Mouse (Mus musculus) frontal cortex, postnatal 14 days (tissue): ENCODE data around the gene Sept9.

Experiments used
- DNase-seq, 2 experiments: peaks; one replicate each; pipeline ENCODE4 v3.0.0; 2022; ENCODE audit warnings: low spot score in 2 of 2

Gene Sept9

DNA sequence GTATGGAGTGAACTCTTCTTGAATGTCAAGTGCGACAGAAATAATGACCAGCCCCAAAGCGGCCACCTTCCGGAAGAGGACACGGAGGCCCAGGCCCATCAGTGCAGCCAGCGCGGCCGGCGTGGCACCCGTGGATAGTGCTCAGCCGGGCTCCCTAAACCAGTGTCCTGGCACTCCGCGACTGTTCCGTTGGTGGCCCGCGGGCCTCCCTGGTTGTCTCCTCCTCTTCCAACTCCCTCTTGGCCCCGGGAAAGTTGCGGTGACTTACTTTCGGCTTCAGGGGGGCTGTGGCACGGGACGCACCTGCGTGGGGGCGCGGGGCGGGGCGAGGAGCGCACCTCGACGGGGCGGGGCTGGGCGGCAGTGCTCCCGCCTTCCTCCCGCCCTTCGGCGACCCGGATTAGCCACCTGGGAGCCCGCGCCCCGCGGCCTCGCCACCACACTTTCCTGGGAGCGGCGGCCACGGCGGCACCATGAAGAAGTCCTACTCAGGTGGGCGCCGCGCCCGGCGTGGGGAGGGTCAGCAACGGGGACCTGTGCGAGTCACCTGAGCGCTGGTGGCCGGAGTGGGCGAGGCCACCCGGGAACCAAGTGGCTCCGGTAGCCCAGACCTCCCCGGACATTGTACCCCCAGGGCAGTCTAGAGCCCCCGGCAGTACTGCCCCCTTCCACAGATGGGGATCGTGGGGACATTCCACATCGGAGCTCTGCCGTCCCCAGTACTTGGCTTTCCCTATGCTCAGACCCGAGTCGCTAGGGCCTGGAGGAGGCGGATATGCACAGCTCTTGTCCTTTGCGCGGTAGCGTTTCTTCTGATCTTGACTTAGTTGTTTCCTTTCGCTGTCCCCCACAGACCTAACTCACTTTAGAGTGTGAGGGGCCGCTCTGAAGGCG, at the start of gene Sept9:
TSS of gene Sept9 (plus strand) at position 380 of the 894 bp plus-strand sequence.
- DNase-seq = no peak

DNA sequence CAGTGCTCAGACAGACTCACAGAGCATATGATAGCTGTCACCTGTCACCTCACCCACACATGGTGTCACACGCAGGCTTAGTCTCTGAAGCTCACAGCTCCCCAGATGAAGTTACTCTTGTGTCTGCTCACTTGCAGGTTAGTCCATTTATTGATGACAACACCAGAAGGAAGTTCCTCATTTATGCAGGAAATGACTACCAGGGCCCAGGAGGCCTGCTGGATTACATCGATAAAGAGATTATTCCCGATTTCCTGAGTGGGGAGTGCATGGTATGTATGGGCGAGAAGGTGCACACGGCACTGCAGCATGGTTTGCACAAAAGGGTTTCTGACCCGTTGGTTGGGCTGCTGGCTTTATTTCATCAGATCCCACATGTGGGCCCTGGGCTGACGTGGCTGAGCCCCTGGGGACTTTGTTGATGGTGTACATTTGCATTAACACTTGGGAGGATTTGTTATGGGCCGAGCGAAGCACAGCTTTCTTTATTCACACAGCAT, 48.9 kb upstream of the Sept9 start:
- no peak for DNase-seq

DNA sequence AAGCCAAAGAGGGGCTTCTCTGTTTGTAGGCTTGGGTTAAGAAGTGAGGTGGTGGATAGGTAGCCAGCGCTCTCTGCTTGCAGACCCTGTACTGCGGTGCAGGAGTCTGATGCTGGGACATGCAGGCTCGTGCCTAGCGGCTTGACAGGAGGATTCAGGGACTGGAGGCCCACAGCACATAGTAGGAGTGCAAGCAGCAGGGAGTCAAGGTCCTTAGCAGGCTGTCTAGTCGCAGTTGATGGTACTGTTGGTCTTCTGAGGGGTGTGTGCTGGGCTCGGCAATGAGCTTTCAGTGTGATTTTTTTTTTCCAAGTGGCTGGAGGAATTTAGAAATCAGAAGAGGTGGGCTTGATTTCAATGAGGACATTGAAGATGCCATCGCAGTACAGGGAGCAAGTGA, 48.0 kb upstream of the Sept9 start:
- DNase-seq = no peak

DNA sequence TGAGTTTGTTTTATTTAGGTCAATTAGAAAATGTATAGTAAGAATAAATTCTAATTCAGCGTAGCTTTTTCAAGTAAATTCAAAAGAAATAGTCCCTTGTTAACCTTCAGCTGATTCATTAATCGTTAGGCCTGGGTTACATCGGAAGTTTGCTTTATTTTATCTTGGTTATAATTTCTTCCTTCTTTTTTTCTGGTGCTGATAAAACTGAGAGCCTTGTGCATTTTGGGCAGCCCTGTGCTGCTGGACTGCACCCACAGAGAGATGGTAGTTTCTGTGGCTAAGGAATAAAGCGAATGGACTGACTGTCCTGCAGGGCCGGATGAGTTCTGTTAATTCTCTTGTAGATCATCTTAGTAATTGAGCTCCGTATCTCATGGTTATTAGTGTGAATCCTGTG, 46.9 kb upstream of the Sept9 start:
- no peak for DNase-seq

DNA sequence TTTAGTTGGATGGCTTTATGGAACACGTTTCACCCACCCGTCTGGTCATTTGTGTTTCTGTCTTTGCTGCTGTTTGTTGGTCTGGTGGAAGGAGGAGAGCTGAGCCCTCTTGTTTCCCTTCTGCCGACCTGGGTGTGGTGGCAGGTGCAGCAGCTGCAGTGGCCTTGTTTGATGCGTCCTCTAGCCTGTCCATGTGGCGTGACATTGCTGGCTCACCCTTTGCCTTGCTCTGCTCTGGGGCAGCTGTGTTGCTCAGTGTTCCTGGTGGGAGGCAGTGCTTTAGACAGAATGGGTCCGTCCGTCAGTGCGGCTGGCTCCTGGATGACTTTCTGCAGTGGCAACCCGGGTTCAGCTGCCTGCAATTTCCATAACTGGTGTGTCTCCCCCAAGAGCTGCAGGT, 45.9 kb upstream of the Sept9 start:
- no peak for DNase-seq

DNA sequence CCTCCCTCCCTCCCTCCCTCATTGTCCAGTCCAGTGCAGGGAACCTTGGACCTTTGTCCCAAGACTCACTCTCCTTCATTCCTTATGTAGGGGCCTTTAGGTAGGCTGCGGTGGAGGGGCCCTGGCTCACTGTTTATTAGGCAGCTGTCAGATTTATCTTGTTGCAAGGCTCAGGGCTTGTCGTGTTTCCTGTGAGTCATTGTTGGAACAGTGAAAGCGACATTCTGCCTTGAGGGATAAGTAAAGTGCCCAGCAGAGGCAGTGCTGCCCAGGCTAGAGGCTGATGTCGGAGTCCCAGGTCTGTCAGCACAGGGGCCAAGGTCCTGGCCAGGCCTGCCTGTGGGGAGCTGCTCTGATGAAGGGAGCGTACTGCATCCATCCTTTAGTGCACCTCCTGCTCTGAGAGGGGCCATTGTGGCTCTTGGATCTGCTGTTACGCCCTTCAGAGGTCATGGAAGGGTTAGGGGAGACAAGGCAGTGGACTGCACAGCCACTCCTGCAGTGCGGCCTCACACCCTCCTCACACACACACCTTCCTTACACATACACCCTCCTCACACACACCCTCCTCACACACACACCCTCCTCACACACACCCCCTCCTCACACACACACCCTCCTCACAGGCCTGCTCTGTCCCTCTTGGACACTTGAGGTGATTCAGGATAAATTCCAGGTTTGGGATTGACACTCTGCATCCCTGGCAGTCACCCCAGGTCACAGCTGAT, 45.2 kb upstream of the Sept9 start:
- DNase-seq = no peak

DNA sequence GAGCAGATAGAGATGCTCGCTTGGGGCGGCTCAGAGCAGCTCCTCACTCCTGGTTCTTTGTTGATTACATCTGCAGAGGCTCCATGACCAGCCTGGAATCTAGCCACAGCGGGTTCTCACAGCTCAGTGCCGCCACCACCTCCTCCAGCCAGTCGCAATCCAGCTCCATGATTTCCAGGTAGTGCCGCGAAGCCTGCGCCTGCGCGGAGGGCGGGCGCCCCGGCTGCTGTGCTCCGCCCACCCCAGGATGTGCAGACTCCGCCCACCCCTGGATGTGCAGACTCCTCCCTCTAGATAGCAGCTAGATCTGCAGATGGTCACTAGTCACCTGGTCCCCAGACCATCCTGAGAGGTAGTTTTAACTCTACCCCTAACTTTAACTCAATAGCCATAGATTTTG, 42.7 kb upstream of the Sept9 start:
- no peak for DNase-seq

DNA sequence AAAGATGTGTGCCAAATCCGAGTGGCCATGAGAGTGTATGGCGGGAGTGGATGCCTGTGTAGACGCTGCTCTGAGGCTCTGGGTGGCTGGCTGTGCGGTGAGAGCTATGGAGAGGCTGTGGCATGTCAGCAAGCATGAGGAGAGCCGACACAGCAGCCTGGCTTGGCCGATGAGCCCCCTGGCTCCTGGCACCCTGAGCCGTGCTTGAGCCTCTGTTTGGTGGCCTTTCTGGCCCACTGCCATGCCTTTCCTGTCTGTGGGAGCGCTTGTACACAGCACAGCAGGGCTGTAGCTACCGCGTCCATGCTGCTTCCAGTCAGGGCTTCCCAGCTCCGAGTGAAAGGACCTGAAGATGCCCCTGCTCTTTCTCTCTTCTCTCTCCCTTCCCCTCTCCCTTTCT, 41.1 kb upstream of the Sept9 start:
- no peak for DNase-seq

DNA sequence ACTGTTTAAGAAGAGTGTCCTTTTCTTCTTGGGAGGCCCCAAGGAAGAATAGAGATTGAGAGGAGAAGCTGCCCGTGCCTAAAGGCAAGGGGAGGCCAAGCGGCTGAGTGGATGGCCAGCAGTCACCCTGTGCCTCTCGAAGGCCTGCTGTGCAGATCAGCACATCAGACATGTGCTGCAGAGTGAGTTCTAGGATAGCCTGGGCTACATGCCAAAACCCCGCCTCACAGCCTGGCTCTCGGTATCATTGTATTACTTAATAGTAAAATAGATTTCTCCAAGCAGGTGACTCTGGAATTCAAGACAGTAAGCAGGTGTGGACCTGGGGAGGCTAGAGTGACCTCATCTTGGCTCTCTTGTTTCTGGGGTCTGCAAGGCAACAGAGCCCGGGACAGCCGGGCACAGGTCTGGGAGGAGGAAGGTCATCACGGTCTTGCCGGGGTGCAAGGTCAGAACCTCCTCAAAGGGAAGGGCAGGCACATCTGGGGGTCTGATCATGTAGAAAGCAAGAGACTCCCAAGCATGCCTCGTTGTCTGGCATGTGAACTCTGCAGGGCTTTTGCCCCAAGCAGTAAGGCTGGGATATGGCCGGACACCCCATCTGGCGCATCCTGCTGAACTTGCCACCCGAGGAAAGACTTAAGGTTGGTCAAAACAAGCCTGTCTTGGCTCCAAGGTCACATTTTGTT, 40.1 kb upstream of the Sept9 start:
- no peak for DNase-seq

DNA sequence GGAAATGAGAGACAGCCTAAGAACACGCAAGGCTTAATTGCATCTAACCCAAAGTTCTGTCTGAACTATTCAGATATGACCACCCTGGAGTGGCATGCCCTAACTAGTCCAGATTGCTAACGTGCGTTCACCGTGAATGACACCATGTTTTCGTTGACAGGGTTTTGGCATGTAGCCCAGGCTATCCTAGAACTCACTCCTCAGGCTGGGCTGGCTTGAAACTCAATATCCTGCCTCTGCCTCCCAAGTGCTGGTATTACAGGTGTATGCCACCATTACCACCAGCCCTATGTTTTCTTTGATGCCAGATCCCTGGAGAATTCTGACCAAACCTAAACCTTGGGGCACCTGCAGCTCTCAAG, 39.5 kb upstream of the Sept9 start:
- no peak for DNase-seq

DNA sequence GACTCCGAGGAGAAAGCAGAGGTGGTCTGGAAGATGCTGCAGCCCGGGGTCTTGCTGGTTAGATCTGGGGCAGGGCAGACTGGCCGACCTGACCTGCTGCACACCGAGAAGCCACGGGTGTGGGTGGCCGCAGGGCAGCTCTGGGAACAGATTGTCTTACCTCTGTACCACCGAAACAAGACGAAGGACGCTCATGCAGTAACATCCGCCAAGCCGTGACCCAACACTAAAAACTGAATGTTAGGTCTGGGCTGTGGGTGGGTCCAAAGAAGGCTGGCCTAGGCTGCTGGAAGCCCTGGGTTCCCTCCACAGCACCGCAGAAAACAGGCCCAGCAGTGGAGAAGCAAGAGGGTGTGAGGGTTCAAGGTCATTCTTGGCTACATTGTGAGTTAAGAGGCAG, 38.7 kb upstream of the Sept9 start:
- DNase-seq = no peak

DNA sequence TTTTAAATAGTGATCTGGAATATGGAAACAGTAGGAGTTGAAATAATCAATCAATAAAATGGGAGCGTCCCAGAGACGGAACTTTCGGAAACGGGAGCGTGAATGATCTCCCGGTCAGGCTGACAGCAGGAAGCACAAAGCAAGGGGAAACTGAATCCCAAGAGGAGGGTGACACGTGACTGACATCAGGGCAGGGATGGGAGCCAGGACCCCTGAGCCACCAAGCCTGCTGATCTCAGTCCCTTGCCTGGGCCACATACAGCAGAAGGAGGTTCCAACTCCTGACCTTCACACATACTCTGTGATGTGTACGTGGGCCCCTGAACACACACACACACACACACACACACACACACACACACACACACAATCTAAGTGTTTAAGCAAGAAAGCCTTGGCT, 37.9 kb upstream of the Sept9 start:
- no peak for DNase-seq

DNA sequence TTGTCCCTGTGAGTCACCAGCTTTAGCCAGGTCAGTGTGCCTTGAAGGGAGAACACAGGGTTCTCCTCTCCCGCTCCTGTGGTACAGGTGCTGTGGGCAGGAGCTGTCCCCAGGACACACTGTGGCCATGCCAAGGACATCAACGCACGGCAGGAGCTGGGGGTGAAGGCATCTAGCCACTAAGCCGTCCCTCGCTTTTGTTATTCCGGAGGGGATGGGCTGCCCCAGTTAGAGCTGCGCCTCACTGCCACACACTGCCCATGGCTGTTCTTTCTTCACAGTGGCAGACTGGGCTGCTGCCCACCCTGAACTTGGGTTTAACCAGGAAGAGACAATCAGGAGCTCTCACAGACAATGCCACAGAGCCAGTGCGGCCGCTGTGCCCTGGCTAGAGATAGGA, 36.4 kb upstream of the Sept9 start:
- no peak for DNase-seq

DNA sequence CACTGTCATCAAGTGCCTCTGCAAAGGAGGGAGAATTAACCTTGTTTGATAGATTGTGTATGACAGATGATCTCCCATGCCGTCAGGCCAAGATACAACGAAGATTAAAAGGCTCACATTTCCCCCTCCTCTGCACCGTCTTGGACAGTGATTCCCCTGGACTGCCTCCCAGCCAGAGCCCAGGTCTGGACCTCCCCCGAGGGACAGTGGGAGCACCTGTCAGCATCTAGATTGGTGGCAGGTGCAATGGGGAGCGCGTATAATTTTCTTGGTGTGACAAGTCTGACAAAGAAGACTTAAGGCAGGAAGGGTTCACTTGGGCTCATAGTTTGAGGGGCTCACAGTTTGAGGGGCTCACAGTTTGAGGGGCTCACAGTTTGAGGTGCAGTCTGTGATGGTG, 35.7 kb upstream of the Sept9 start:
- no peak for DNase-seq

DNA sequence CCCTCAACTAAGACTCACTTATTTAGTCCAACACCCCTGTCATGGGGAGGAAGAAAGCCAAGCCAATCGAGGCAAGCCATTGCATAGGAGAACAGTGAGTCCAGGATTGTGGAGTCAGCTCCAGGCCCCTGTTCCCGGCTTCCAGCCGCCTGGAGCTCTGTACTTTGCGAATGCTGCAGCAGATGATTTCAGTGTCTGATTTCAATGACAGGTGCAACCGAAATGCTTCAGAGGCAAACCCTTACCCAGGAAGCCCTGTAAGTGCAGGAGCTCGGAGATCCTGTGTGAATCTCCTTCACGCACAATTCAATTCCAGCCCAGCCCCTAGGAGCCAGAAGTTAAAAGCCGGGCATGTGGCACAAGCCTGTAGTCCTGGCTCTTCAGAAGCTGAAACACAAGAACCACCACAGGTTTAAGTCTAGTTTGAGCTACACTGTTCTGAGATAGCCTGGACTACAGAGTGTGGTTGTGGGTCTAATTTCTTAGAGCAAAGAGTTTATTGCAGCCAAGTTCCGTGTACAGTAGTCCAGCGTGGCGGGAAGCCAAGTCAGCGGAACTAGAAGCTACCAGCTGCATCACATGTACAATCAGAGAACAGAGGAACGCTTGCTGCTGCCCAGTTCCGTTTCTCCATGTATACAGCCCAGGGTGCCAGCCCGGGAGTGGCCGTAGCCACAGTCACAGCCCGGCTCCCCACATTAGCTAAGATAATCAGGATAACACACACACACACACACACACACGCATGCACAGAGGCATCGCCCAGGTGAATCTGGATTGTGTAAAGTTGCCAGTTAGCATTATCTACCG, 31.0 kb upstream of the Sept9 start:
- DNase-seq = no peak

DNA sequence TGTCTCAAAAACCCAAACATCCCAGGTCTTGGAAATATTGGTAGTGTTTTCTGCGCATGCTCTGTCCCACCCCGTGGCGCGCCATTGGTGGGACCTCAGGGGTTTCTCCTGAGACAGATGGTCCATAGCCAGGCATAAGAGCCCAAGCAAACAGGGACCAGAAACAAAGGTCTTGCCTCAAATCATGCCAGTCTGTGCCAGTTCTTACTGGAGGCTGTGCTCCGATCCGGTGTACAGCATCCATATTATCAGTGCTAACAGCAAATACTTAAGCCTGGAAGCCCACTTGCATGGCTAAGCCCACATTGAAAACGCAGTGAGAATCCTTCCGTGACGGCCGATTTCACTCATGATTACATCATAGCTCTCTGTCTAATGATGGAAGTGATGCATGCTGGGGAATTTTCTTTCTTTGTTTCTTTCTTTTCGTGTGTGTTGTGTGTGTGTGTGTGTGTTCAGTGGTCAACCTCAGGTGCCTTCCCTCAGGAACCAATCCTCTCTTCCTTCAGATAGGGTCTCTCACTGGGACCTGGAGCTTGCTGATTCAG, 30.3 kb upstream of the Sept9 start:
- no peak for DNase-seq

DNA sequence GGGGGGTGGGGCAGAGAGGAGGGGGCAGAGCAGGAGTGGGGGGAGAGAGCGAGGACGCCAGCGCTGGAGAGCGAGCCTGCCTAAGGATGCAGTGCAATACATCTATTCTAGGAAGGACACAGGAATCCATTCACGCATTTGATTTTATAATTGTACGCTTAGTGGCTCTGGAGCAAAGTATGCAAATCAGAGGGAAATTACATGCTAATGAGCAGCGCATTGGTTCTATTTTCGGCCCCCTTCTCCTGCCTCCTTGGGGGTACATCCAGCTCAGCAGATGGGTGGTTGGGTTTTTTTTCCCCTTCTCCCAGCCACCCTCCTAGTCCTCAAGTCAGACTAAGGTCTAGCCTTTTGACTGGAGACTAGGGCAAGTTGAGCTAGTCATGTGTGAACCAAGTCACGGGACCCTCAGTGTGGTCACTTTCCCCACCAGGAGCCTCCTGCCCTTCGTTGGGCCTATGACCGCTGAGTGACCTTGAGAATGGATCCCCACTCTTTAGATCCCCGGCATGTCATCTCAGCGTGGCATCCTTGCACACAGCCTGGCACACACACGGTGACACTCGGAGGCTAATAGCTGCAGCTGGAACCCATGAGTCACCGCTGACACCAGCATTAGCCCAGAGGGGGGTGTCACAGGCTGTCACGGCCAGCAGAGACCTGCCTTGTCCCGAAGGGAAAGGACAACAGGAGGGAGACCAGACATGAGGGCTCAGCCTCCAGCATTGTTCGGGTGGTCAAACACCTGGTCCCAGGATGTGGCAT, 29.5 kb upstream of the Sept9 start:
- DNase-seq = no peak

DNA sequence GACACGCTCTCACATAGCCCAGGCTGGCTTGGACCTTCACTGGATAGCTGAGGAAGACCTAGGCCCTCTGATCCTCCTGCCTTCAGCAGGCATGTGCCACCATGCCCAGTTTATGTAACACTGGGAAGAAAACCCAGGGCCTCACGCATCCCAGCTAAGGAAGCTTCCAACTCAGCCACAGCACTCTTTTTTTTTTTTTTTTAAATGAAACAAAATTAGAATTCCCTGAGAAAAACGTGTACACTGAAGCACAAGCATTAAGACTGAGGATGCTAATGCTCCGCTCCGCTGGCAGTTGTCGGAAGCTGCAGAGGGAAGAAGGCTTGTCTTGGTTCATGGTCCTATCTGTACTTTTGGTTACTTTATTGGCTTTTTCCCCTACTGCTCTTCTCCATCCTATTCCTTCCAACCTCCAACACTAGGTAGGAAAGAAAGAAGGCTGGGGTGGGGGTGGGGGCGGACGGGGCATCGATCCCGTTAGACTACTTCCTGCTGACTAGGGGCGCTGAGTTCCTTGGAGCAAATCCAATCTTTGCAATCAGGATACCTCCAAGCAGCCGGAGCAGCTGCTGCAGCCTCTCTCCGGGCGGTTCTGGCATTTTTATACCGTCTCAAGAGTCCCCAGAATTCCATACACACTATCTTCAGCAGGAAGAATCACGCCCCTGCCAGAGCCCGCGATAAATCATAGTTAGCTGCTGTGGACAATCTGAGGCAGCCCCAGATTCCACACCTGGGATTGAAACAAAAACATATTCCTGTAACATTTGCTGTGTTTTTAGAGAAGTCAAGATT, 25.2 kb upstream of the Sept9 start:
- no peak for DNase-seq

DNA sequence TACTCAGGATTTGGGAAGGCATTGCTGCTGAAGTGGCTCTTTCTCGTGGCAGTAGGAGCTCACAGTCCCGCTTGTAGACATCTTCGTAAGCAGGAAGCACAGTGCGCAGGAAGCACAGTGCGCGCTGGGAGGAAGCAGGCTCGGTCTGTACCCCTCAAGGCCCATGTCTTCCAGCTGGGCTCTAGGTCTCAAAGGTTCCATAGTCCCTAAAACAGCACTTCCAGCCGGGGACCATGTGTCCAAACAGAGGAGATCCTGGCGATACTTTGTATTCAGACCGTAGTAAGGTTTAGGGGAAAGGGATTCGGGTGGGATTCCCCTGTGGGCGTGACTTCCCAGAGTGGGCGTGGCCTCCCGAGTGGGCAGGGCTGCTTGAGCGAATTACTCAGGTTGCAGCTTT, 24.5 kb upstream of the Sept9 start:
- DNase-seq = no peak

DNA sequence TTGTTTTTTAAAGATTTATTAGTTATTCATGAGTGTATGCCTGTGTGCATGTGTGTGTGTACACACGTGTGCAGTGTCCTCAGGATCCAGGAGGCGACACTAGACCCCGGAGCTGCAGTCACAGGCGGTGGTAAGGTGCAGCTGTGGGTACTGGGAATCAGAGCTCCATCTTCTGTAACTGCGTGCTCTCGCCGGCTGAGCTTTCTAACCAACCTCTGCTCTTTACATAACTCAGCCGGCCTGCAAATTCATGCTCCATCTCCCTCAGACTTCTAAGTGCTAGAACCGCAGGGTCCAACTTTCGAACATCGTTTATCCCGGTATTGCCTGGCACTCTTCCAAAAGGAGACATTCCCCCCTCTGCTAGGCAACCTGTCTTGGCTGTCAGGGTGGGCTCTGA, 24.0 kb upstream of the Sept9 start:
- DNase-seq = no peak
